Mouse (Mus musculus) cerebellum, postnatal 10 days (tissue): Measurements from ENCODE around the gene Lonp1.
"Not testable (repeated sequence)": the region's sequence is repeated elsewhere in the genome, so short reads cannot be mapped to it uniquely, and the experiment has no call there.

ENCODE experiments used
- DNase-seq, 2 experiments: peaks; one replicate each; pipeline ENCODE4 v3.0.0; 2021; ENCODE audit warnings: mixed read lengths in 2 of 2

Gene Lonp1

GRCm38 (mm10) chr17:56626754-56627470 is at the start of gene Lonp1:
Lonp1 (minus strand) TSS chr17:56626887.
- DNase-seq = peak; percentile 99

GRCm38 (mm10) chr17:56673647-56674416 is 47.1 kb upstream of the Lonp1 start:
- peak in 1 of 2 experiments; percentile 50 for DNase-seq

- DNase-seq = peak; percentile 99 to 100
Measured at GRCm38 (mm10) chr17:56672941-56673646, 46.4 kb upstream of the Lonp1 start, which contains the start of gene Ranbp3. Ranbp3 (plus strand) TSS chr17:56673294.

GRCm38 (mm10) chr17:56669766-56670165 is 43.1 kb upstream of the Lonp1 start:
- DNase-seq = no peak

- peak; percentile 95 to 96 for DNase-seq
Measured at GRCm38 (mm10) chr17:56668384-56669144, 41.9 kb upstream of the Lonp1 start.

- no peak for DNase-seq
Measured at GRCm38 (mm10) chr17:56667591-56667990, 40.9 kb upstream of the Lonp1 start.

GRCm38 (mm10) chr17:56666384-56666783 is 39.7 kb upstream of the Lonp1 start:
- no peak for DNase-seq

- no peak for DNase-seq
Measured at GRCm38 (mm10) chr17:56664333-56664732, 37.6 kb upstream of the Lonp1 start.

GRCm38 (mm10) chr17:56663659-56664058 is 37.0 kb upstream of the Lonp1 start:
- no peak for DNase-seq

GRCm38 (mm10) chr17:56656171-56656570 is 29.5 kb upstream of the Lonp1 start:
- no peak for DNase-seq

DNA sequence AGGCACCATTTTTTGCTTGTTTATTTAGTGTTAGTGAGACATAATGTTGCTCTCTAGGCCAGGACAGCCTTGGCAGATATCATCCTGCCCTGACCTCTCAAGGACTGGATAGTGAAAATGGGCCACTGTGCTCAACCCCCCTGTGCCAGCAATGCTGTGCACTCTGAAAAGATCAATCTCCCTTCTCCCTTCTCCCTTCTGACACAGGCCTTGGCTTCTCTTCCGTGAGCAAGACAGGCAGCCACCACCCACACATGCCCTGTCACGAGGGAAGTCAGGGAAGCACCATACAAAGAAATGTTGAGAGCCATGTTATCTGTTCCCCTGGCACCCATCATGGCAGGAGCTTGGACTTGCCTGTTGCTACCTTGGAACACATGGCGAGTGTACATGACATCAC is 28.6 kb upstream of the Lonp1 start:
- DNase-seq = no peak

- DNase-seq = no peak
Measured at GRCm38 (mm10) chr17:56654771-56655170, 28.1 kb upstream of the Lonp1 start.

DNA sequence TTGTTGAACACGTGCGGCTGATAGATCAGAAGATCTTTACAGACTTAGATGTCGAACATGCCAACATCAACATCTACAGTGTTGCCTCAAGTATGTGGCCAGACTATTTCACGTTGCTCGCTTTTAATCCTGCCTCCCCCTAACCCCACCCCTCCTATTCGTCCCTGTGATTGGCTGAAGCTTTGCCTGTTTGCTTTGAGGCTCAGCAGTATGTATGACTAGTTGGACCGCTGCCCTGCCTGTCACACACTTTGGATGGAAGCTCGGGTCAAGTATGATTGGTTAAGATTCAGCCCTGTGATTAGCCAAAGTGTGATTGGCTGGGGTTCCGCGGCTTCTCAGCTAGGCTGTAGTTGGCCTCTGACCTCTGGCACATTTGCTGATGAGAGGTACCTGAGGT is 25.1 kb upstream of the Lonp1 start:
- DNase-seq = peak; percentile 50

GRCm38 (mm10) chr17:56647546-56647945 is 20.9 kb upstream of the Lonp1 start:
- no peak for DNase-seq

DNA sequence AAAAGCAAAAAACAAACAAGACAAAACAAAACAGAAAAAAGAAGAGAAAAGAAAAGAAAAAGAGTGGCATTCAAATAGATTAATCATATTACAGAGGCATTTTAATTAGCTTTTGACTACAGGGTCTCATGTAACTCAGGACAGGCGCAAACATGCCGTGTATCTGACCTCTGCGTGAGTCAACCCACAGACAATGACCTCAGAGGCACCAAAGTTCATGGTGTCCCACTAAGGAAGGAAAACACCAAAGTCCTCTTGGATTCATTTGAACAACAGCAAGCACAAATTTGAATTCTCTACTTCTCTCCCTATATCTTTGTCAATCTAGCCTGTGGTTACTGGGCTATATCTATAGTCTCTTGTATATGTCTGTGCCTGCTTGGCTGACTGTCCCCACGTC is 16.6 kb upstream of the Lonp1 start:
- DNase-seq = no peak

- no peak for DNase-seq
Measured at GRCm38 (mm10) chr17:56634023-56634422, 7.3 kb upstream of the Lonp1 start.

DNA sequence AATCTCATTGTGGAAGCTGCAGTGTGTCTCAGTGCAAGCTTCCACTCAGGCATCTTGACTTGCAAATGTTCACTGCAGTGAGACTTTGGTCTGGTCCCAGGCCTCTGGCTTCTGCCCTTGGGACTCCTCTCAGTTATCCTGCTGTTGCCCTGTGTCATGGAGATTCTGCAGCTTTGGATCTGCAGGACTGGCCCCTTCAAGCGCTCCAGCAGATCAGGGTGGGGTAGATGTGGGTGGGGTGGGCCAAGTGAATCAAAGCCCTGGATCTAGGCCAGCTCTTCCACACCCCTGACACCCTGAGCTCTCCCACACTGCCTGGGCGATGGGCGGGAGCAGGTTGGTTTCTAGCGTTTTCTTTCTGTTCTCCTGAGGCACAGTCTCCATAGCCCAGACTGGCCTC is 5.1 kb upstream of the Lonp1 start:
- DNase-seq = no peak

GRCm38 (mm10) chr17:56629800-56630781 is 3.4 kb upstream of the Lonp1 start:
- not testable (repeated sequence) for DNase-seq

- peak; percentile 46 to 59 for DNase-seq
Measured at GRCm38 (mm10) chr17:56627530-56628277, 1.0 kb upstream of the Lonp1 start, which contains the start of gene Catsperd. Catsperd (plus strand) TSS chr17:56628143.

- DNase-seq = no peak
Measured at GRCm38 (mm10) chr17:56626260-56626659, 427 bp downstream of the Lonp1 start.

DNA sequence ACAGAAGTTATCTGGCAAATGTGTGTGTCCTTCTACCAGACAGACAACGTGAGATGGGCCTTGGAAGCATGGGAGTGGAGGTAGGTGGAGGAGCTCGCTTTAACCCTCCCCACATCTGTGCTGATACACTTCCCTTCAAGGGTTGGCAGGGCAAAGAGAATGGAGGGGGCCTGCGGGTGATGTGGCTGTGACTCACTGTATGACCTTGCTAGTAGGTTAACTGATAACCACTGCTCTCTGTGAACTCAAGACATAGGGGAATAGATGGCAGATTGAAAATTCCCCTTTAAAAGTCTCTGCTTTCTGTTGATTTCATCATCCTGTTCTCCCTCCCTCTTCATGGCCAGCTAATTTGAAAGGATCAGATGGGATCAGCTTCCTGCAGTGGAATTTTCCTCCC is 1.2 kb downstream of the Lonp1 start:
- DNase-seq = no peak
